Mouse (Mus musculus): ENCODE data around the gene Ndufv3. TPM values are rescaled to one million over a fixed set of nuclear protein-coding genes. Genes with fewer than 3 reads are reported as not detected.
"Not testable (repeated sequence)": the region's sequence is repeated elsewhere in the genome, so short reads cannot be mapped to it uniquely, and the experiment has no call there.

Ndufv3 gene
- total and polyA plus RNA-seq, 2 experiments: 152 to 269 TPM

DNA sequence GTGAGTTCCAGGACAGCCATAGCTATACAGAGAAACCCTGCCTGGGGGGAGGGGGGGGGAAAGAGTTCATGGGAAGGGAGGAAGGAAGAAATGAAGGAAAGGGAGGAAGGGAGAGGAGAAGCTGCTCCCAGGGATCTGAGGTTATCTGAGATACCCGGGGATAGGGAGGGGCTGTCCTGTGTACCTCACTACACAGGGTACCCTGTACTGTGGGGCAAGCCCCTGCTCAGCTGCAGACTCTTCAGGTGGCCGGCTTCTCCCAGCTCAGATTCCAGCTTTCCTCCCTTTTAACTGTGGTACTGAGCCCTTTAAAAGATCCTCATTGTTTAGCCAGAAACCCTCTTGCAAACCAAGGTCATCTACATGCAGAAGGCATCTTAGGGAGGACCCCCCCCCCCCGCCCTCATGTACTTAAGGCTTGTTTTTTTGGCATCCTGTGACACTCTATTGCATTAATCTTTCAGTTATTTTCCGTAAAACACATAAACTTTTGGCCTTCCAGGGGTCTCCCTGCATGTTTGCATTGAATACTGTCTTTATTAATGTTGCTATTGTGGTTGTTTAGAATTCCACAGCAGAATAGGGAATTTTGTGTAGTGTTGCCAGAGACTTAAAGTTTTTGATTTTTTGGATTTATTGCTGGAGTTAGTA, 21.0 kb downstream of the Ndufv3 start:
- TF ChIP-seq POLR2A (IDR thresholded peaks at IDR 0.05; ENCODE audit: extremely low read depth, insufficient read depth, low read length) (no peak), CTCF (IDR thresholded peaks at IDR 0.05; ENCODE audit: low read depth, low read length) (no peak)
- WGBS: 80% methylated on average over 4 of the region's 4 CpGs
- H3K79me2 ChIP-seq (ENCODE audit: control insufficient read depth, insufficient read depth, low read length): no peaks in the 10 kb centered on the region

DNA sequence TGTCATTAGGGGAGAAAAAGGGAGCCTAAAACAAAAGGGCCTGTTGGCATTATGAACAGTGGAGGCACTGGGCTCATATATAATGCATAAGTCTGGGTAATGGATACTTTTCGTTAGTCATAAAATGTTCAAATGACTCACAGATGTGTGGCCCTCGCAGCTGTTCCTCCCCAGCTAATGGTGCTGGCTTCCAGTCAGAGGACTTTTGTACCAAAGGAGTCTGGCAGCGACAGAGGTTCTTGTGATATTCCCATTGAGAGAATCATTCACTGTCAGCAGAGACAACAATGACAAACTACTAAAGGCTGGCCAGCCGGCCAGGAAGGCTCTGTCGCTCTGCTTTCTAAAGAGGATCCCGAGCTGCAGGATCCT, 21.5 kb downstream of the Ndufv3 start:
- 79% methylated on average over 6 of the region's 6 CpGs for WGBS
- DNase-seq (ENCODE audit: extremely low read depth, low read depth, low spot score): no peak

More for the DNA sequence above, 21.0 kb downstream of the Ndufv3 start:
- Histone ChIP-seq H3K36me3 (ENCODE audit: control insufficient read depth, insufficient read depth, low read length) (no peaks in the 10 kb centered on the region), H3K9ac (ENCODE audit: low read depth, low read length) (no peak overlapping the region), H3K4me1 (ENCODE audit: control insufficient read depth, insufficient read depth, low read length) (no peaks in the 10 kb centered on the region), H3K27ac (replicated peaks; ENCODE audit: insufficient read depth, low read depth, low read length) (no peak overlapping the region), H3K4me3 (ENCODE audit: insufficient read depth, low read depth, low read length) (no peak overlapping the region), H3K27me3 (ENCODE audit: control insufficient read depth, insufficient read depth, low read length) (no peaks in the 10 kb centered on the region)
- no peak for DNase-seq (ENCODE audit: extremely low read depth, low read depth, low spot score)

DNA sequence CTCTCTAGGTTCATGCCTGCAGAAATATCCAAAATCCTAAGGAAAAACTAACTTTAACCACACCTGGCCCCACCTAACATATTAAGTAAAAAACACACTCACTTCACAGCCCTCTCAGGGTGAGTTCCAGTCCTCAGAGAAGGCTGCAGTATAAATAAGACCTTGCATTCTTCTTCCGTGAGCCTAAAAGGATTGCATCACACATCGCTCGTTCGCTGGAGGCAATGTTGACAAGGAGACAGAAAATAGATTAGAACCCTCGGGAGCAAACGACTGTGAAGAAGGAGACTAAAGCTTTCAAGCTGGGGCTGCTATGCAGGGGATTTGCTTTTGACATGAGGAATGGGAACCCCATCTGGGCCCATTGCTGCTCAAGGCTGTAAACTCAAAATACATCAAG, 23.7 kb downstream of the Ndufv3 start:
- H3K27me3 ChIP-seq (ENCODE audit: control insufficient read depth, insufficient read depth, low read length): no peaks in the 10 kb centered on the region
- DNase-seq (ENCODE audit: extremely low read depth, low read depth, low spot score): no peak
- H3K4me1 ChIP-seq (ENCODE audit: control insufficient read depth, insufficient read depth, low read length): no peaks in the 10 kb centered on the region
- H3K36me3 ChIP-seq (ENCODE audit: control insufficient read depth, insufficient read depth, low read length): no peaks in the 10 kb centered on the region
- TF ChIP-seq POLR2A (IDR thresholded peaks at IDR 0.05; ENCODE audit: extremely low read depth, insufficient read depth, low read length) (no peak), CTCF (IDR thresholded peaks at IDR 0.05; ENCODE audit: low read depth, low read length) (no peak)
- no peaks in the 10 kb centered on the region for H3K79me2 ChIP-seq (ENCODE audit: control insufficient read depth, insufficient read depth, low read length)
- H3K4me3 ChIP-seq (ENCODE audit: insufficient read depth, low read depth, low read length): no peak overlapping the region
- no peak overlapping the region for H3K9ac ChIP-seq (ENCODE audit: low read depth, low read length)
- no peak overlapping the region for H3K27ac ChIP-seq (replicated peaks; ENCODE audit: insufficient read depth, low read depth, low read length)
- WGBS: 19% methylated on average over 6 of the region's 6 CpGs

More for the DNA sequence above, 21.5 kb downstream of the Ndufv3 start:
- no peak for TF ChIP-seq CTCF (IDR thresholded peaks at IDR 0.05; ENCODE audit: low read depth, low read length)
- no peak for TF ChIP-seq POLR2A (IDR thresholded peaks at IDR 0.05; ENCODE audit: extremely low read depth, insufficient read depth, low read length)
- Histone ChIP-seq H3K27me3 (ENCODE audit: control insufficient read depth, insufficient read depth, low read length) (no peaks in the 10 kb centered on the region), H3K4me1 (ENCODE audit: control insufficient read depth, insufficient read depth, low read length) (no peaks in the 10 kb centered on the region), H3K4me3 (ENCODE audit: insufficient read depth, low read depth, low read length) (no peak overlapping the region), H3K9ac (ENCODE audit: low read depth, low read length) (no peak overlapping the region), H3K36me3 (ENCODE audit: control insufficient read depth, insufficient read depth, low read length) (no peaks in the 10 kb centered on the region), H3K27ac (replicated peaks; ENCODE audit: insufficient read depth, low read depth, low read length) (no peak overlapping the region), H3K79me2 (ENCODE audit: control insufficient read depth, insufficient read depth, low read length) (no peaks in the 10 kb centered on the region)

DNA sequence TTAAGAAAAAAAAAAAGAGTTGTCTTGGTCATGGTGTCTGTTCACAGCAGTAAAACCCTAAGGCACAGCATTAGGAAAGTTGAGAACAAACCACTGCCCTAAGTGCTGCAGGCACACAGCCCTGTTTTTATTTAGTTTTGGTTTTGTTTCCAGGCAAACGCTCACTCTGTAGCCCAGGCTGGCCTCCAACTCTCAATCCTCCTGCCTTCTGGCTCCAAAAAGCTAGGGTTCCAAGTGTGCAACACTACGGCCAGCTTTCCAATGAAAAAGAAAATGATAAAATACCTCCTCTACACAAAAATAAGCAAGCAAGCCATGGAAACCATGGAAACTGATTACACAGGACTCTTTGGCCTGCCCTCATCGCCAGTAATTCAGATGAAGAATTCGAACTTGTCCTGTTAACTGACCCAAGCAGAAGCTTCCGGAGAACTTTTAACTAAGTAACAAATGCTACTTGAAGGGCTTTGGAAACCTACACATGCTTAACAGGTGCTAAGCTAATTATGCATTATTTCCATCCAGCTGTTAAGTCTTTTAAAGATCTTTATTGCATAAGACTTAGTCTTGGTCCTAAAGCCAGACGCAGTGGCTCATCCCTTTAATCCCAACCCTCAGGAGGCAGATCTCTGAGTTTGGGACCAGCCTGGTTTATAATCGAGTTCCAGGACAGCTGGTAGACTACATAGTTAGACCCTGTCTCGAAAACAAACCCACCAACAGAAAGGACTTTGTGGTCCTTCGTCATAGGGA, 26.7 kb downstream of the Ndufv3 start:
- TF ChIP-seq POLR2A (IDR thresholded peaks at IDR 0.05; ENCODE audit: extremely low read depth, insufficient read depth, low read length) (no peak), CTCF (IDR thresholded peaks at IDR 0.05; ENCODE audit: low read depth, low read length) (no peak)
- Histone ChIP-seq H3K27ac (replicated peaks; ENCODE audit: insufficient read depth, low read depth, low read length) (no peak overlapping the region), H3K79me2 (ENCODE audit: control insufficient read depth, insufficient read depth, low read length) (no peaks in the 10 kb centered on the region), H3K4me1 (ENCODE audit: control insufficient read depth, insufficient read depth, low read length) (no peaks in the 10 kb centered on the region), H3K9ac (ENCODE audit: low read depth, low read length) (no peak overlapping the region), H3K27me3 (ENCODE audit: control insufficient read depth, insufficient read depth, low read length) (no peaks in the 10 kb centered on the region), H3K4me3 (ENCODE audit: insufficient read depth, low read depth, low read length) (no peak overlapping the region), H3K36me3 (ENCODE audit: control insufficient read depth, insufficient read depth, low read length) (no peaks in the 10 kb centered on the region)
- DNase-seq (ENCODE audit: extremely low read depth, low read depth, low spot score): no peak
- 87% methylated on average over 9 of the region's 9 CpGs for WGBS

DNA sequence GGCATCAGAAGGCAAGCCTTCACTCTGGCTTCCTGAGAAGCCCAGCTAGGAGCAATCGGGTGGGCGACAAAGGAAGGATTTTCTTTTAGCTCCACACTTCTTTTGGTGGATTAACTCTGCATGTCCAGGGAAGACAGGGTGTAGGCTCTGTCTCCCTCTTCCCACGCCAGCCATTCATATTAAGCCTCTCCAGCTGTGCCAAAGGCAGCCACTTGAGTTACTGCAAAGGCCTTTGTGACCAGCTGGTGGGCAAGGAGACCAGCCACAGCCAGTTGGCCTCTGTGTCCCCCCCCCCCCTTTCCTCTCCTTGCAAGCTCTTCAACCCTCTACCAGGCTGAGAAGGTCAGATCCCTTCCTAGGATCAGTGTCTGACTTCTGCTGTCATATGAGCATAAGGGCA, 28.1 kb downstream of the Ndufv3 start:
- WGBS: 87% methylated on average over 3 of the region's 3 CpGs
- Histone ChIP-seq H3K27ac (replicated peaks; ENCODE audit: insufficient read depth, low read depth, low read length) (no peak overlapping the region), H3K27me3 (ENCODE audit: control insufficient read depth, insufficient read depth, low read length) (no peaks in the 10 kb centered on the region), H3K4me1 (ENCODE audit: control insufficient read depth, insufficient read depth, low read length) (no peaks in the 10 kb centered on the region), H3K9ac (ENCODE audit: low read depth, low read length) (no peak overlapping the region), H3K4me3 (ENCODE audit: insufficient read depth, low read depth, low read length) (no peak overlapping the region), H3K36me3 (ENCODE audit: control insufficient read depth, insufficient read depth, low read length) (no peaks in the 10 kb centered on the region), H3K79me2 (ENCODE audit: control insufficient read depth, insufficient read depth, low read length) (no peaks in the 10 kb centered on the region)
- no peak for DNase-seq (ENCODE audit: extremely low read depth, low read depth, low spot score)
- TF ChIP-seq POLR2A (IDR thresholded peaks at IDR 0.05; ENCODE audit: extremely low read depth, insufficient read depth, low read length) (no peak), CTCF (IDR thresholded peaks at IDR 0.05; ENCODE audit: low read depth, low read length) (no peak)

DNA sequence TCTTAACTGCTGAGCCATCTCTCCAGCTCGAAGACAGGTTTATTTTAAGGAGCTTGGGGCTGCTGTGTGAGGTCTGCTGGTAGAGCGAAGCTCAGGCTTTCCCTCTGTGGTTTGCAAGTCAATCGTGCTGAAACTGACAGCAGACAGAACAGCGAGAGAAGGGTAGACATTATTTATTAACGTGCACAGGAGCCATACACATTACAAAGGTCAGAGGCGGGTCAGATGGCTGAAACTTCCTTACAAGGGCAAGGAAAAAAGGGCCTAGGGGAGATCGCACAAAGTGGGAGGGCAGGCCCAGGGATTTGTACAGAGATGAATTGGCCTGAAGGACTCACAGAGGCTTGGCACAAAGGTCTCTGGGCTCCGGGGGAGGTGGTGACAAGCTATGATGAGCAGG, 29.5 kb downstream of the Ndufv3 start:
- Histone ChIP-seq H3K4me1 (ENCODE audit: control insufficient read depth, insufficient read depth, low read length) (no peaks in the 10 kb centered on the region), H3K79me2 (ENCODE audit: control insufficient read depth, insufficient read depth, low read length) (no peaks in the 10 kb centered on the region), H3K36me3 (ENCODE audit: control insufficient read depth, insufficient read depth, low read length) (no peaks in the 10 kb centered on the region), H3K27me3 (ENCODE audit: control insufficient read depth, insufficient read depth, low read length) (no peaks in the 10 kb centered on the region), H3K4me3 (ENCODE audit: insufficient read depth, low read depth, low read length) (no peak overlapping the region), H3K9ac (ENCODE audit: low read depth, low read length) (no peak overlapping the region), H3K27ac (replicated peaks; ENCODE audit: insufficient read depth, low read depth, low read length) (no peak overlapping the region)
- no peak for DNase-seq (ENCODE audit: extremely low read depth, low read depth, low spot score)
- WGBS: 66% methylated on average over 8 of the region's 8 CpGs
- TF ChIP-seq POLR2A (IDR thresholded peaks at IDR 0.05; ENCODE audit: extremely low read depth, insufficient read depth, low read length) (no peak), CTCF (IDR thresholded peaks at IDR 0.05; ENCODE audit: low read depth, low read length) (no peak)

DNA sequence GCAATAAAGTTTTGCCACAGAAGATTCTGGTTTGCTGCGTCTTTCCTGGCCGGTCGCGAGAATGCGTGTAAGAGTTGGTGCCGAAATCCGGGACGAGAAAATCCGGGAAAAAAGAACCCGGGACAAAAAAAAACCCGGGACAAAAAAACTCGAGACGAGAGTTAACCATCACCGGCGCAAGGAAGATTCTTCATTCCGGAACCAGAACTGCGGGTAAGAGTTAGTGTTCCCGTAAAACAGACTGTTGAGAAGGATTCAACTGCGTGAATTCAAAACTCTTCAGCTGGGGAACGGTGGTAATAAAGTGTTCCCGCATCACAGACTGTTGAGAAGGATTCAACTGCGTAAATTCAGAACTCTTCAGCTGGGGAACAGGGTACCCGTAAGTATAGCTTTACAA, 32.7 kb downstream of the Ndufv3 start:
- not testable (repeated sequence) for H3K27ac ChIP-seq (replicated peaks; ENCODE audit: insufficient read depth, low read depth, low read length); H3K4me3 ChIP-seq (ENCODE audit: insufficient read depth, low read depth, low read length); DNase-seq (ENCODE audit: extremely low read depth, low read depth, low spot score); H3K4me1 ChIP-seq (ENCODE audit: control insufficient read depth, insufficient read depth, low read length); H3K9ac ChIP-seq (ENCODE audit: low read depth, low read length); H3K79me2 ChIP-seq (ENCODE audit: control insufficient read depth, insufficient read depth, low read length); H3K36me3 ChIP-seq (ENCODE audit: control insufficient read depth, insufficient read depth, low read length); H3K27me3 ChIP-seq (ENCODE audit: control insufficient read depth, insufficient read depth, low read length)
- WGBS: 92% methylated on average over 22 of the region's 23 CpGs
